Mouse (Mus musculus): ENCODE results near the gene Arntl. TPM values are rescaled to one million over a fixed set of nuclear protein-coding genes. Genes with fewer than 3 reads are reported as not detected.

The Arntl gene
- total and polyA plus RNA-seq, 2 experiments from 2014 or later = 21.1 to 29.7 TPM

GRCm38 (mm10) chr7:113294598-113294997 is 87.3 kb downstream of the Arntl start:
- ATAC-seq (ENCODE audit: low FRiP score) (no peak), DNase-seq (ENCODE audit: low spot score) (no peak)
- Histone ChIP-seq H3K36me3 (ENCODE audit: insufficient read depth, low read length) (peaks cover 23% of the 10 kb centered on the region), H3K9me3 (ENCODE audit: low read length) (no peaks in the 10 kb centered on the region), H3K4me3 (ENCODE audit: low read depth, low read length) (no peak overlapping the region), H3K9ac (replicated peaks; ENCODE audit: low read length, poor library complexity, severe bottlenecking) (no peak overlapping the region), H3K27me3 (ENCODE audit: insufficient read depth, low read length) (no peaks in the 10 kb centered on the region), H3K4me1 (ENCODE audit: insufficient read depth, low read length) (no peaks in the 10 kb centered on the region), H3K27ac (ENCODE audit: low read depth, low read length) (no peak overlapping the region), H3K4me2 (ENCODE audit: low read depth, low read length, poor library complexity, severe bottlenecking) (no peak overlapping the region)
- 90% methylated on average over 6 of the region's 6 CpGs for WGBS
- TF ChIP-seq CTCF (IDR thresholded peaks at IDR 0.05) = no peak

- peak; percentile 20; the same call in 1 of the 2 replicates for TF ChIP-seq CTCF (IDR thresholded peaks at IDR 0.05)
- no peak overlapping the region for H3K4me3 ChIP-seq (ENCODE audit: low read depth, low read length)
- H3K27ac ChIP-seq (ENCODE audit: low read depth, low read length) = no peak overlapping the region
- DNase-seq (ENCODE audit: low spot score) = peak; percentile 17
- no peak overlapping the region for H3K9ac ChIP-seq (replicated peaks; ENCODE audit: low read length, poor library complexity, severe bottlenecking)
- H3K36me3 ChIP-seq (ENCODE audit: insufficient read depth, low read length) = peaks cover 19% of the 10 kb centered on the region
- no peak overlapping the region for H3K4me2 ChIP-seq (ENCODE audit: low read depth, low read length, poor library complexity, severe bottlenecking)
- H3K4me1 ChIP-seq (ENCODE audit: insufficient read depth, low read length) = no peaks in the 10 kb centered on the region
- H3K9me3 ChIP-seq (ENCODE audit: low read length) = no peaks in the 10 kb centered on the region
- WGBS = 44% methylated on average over 17 of the region's 17 CpGs
- ATAC-seq (ENCODE audit: low FRiP score) = no peak
- no peaks in the 10 kb centered on the region for H3K27me3 ChIP-seq (ENCODE audit: insufficient read depth, low read length)
These were observed 88.0 kb downstream of the Arntl start for GRCm38 (mm10) chr7:113295077-113295890.

- Histone ChIP-seq H3K9ac (replicated peaks; ENCODE audit: low read length, poor library complexity, severe bottlenecking) (no peak overlapping the region), H3K4me3 (ENCODE audit: low read depth, low read length) (no peak overlapping the region), H3K4me2 (ENCODE audit: low read depth, low read length, poor library complexity, severe bottlenecking) (no peak overlapping the region), H3K9me3 (ENCODE audit: low read length) (no peaks in the 10 kb centered on the region), H3K4me1 (ENCODE audit: insufficient read depth, low read length) (no peaks in the 10 kb centered on the region), H3K36me3 (ENCODE audit: insufficient read depth, low read length) (peaks cover 20% of the 10 kb centered on the region), H3K27me3 (ENCODE audit: insufficient read depth, low read length) (no peaks in the 10 kb centered on the region), H3K27ac (ENCODE audit: low read depth, low read length) (no peak overlapping the region)
- TF ChIP-seq CTCF (IDR thresholded peaks at IDR 0.05) = no peak
- DNase-seq (ENCODE audit: low spot score) (no peak), ATAC-seq (ENCODE audit: low FRiP score) (no peak)
- 91% methylated on average over 4 of the region's 4 CpGs for WGBS
These were observed 90.5 kb downstream of the Arntl start for GRCm38 (mm10) chr7:113297813-113298212.

- Histone ChIP-seq H3K36me3 (ENCODE audit: insufficient read depth, low read length) (peaks cover 24% of the 10 kb centered on the region), H3K4me3 (ENCODE audit: low read depth, low read length) (no peak overlapping the region), H3K4me2 (ENCODE audit: low read depth, low read length, poor library complexity, severe bottlenecking) (no peak overlapping the region), H3K27ac (ENCODE audit: low read depth, low read length) (no peak overlapping the region), H3K4me1 (ENCODE audit: insufficient read depth, low read length) (no peaks in the 10 kb centered on the region), H3K9me3 (ENCODE audit: low read length) (no peaks in the 10 kb centered on the region), H3K27me3 (ENCODE audit: insufficient read depth, low read length) (no peaks in the 10 kb centered on the region), H3K9ac (replicated peaks; ENCODE audit: low read length, poor library complexity, severe bottlenecking) (no peak overlapping the region)
- no peak for ATAC-seq (ENCODE audit: low FRiP score)
- 39% methylated on average over 3 of the region's 3 CpGs for WGBS
- peak; percentile 21 for DNase-seq (ENCODE audit: low spot score)
- TF ChIP-seq CTCF (IDR thresholded peaks at IDR 0.05) = no peak
These were observed 102.9 kb downstream of the Arntl start for GRCm38 (mm10) chr7:113310136-113310535.

GRCm38 (mm10) chr7:113311784-113312183 is 104.5 kb downstream of the Arntl start:
- DNase-seq (ENCODE audit: low spot score) (peak; percentile 83), ATAC-seq (ENCODE audit: low FRiP score) (no peak)
- 25% methylated on average over 2 of the region's 2 CpGs for WGBS
- H3K9ac ChIP-seq (replicated peaks; ENCODE audit: low read length, poor library complexity, severe bottlenecking) = no peak overlapping the region
- H3K9me3 ChIP-seq (ENCODE audit: low read length) = no peaks in the 10 kb centered on the region
- no peaks in the 10 kb centered on the region for H3K4me1 ChIP-seq (ENCODE audit: insufficient read depth, low read length)
- H3K4me3 ChIP-seq (ENCODE audit: low read depth, low read length) = no peak overlapping the region
- no peaks in the 10 kb centered on the region for H3K27me3 ChIP-seq (ENCODE audit: insufficient read depth, low read length)
- peak; percentile 87 for TF ChIP-seq CTCF (IDR thresholded peaks at IDR 0.05)
- no peak overlapping the region for H3K4me2 ChIP-seq (ENCODE audit: low read depth, low read length, poor library complexity, severe bottlenecking)
- peaks cover 16% of the 10 kb centered on the region for H3K36me3 ChIP-seq (ENCODE audit: insufficient read depth, low read length)
- H3K27ac ChIP-seq (ENCODE audit: low read depth, low read length) = no peak overlapping the region

GRCm38 (mm10) chr7:113320128-113320527 is 112.9 kb downstream of the Arntl start:
- H3K27me3 ChIP-seq (ENCODE audit: insufficient read depth, low read length) = no peaks in the 10 kb centered on the region
- ATAC-seq (ENCODE audit: low FRiP score) (no peak), DNase-seq (ENCODE audit: low spot score) (no peak)
- no peak overlapping the region for H3K9ac ChIP-seq (replicated peaks; ENCODE audit: low read length, poor library complexity, severe bottlenecking)
- H3K9me3 ChIP-seq (ENCODE audit: low read length) = no peaks in the 10 kb centered on the region
- no peak overlapping the region for H3K4me2 ChIP-seq (ENCODE audit: low read depth, low read length, poor library complexity, severe bottlenecking)
- H3K36me3 ChIP-seq (ENCODE audit: insufficient read depth, low read length) = 0 out of 2 replicates have a peak, but pooled peaks cover 2% of the 10 kb centered on the region
- WGBS = 86% methylated on average over 1 of the region's 1 CpGs
- TF ChIP-seq CTCF (IDR thresholded peaks at IDR 0.05) = no peak
- H3K27ac ChIP-seq (ENCODE audit: low read depth, low read length) = no peak overlapping the region
- H3K4me3 ChIP-seq (ENCODE audit: low read depth, low read length) = no peak overlapping the region
- H3K4me1 ChIP-seq (ENCODE audit: insufficient read depth, low read length) = no peaks in the 10 kb centered on the region

Measured in midbrain, postnatal 0 days (tissue).